ENCODE assay signal across 10 mouse cellular contexts in genomic region chr8:13688461-13688860, GRCm38 (mm10). TPM values are rescaled to one million over a fixed set of nuclear protein-coding genes. Genes with fewer than 3 reads are reported as not detected.
DNase-seq lines count a peak whose midpoint lies in the region; ATAC-seq lines count a peak whose summit lies in the region.
"Had no signal": no experiment of that assay in that cellular context is flagged by ENCODE, and none has a peak within 500 bp of the region (broad histone marks: within the 10 kb centered on the region; RNA-seq: fewer than 3 reads in every experiment).

No protein-coding gene starts in this region.

- H3K9ac ChIP-seq in intestine, embryonic 15.5 days = no peak overlapping the region
- no peak overlapping the region for H3K9ac ChIP-seq in midbrain, embryonic 11.5 days (ENCODE audit: low read length)

- 47% methylated on average over 6 of the region's 6 CpGs for WGBS in intestine, embryonic 15.5 days
- WGBS in midbrain, embryonic 11.5 days = 62% methylated on average over 6 of the region's 6 CpGs

- no peaks in the 10 kb centered on the region for H3K36me3 ChIP-seq in intestine, embryonic 15.5 days
- H3K36me3 ChIP-seq in midbrain, embryonic 11.5 days (ENCODE audit: control insufficient read depth, insufficient read depth, low read length) = no peaks in the 10 kb centered on the region

- no peaks in the 10 kb centered on the region for H3K27me3 ChIP-seq in intestine, embryonic 15.5 days (replicated peaks)
- H3K27me3 ChIP-seq in midbrain, embryonic 11.5 days (ENCODE audit: control insufficient read depth, insufficient read depth, low read length) = no peaks in the 10 kb centered on the region

- no peak overlapping the region for H3K27ac ChIP-seq in intestine, embryonic 15.5 days
- no peak overlapping the region for H3K27ac ChIP-seq in midbrain, embryonic 11.5 days (ENCODE audit: low read depth, low read length)

- peak; percentile 70 for DNase-seq in gastrocnemius, adult 18-20 months (ENCODE audit: low spot score)
- DNase-seq in gastrocnemius, postnatal 10 days = no peak
- DNase-seq in urinary bladder, postnatal 14 days (ENCODE audit: low spot score) = peak; percentile 47
- no peak for DNase-seq in urinary bladder, adult 2 months (ENCODE audit: low spot score)
- peak; percentile 47 for DNase-seq in induced T-regulatory cell, adult 2 months (ENCODE audit: low read depth)
- no peak for DNase-seq in thymus, adult 18-20 months
- DNase-seq in midbrain, embryonic 11.5 days (ENCODE audit: low spot score, missing footprints) = no peak

- no peaks in the 10 kb centered on the region for H3K9me3 ChIP-seq in intestine, embryonic 15.5 days
- peaks cover 3% of the 10 kb centered on the region; the same call in 1 of the 2 replicates for H3K9me3 ChIP-seq in midbrain, embryonic 11.5 days (ENCODE audit: control insufficient read depth, low read length)

- no peak overlapping the region for H3K4me3 ChIP-seq in intestine, embryonic 15.5 days (replicated peaks)
- H3K4me3 ChIP-seq in midbrain, embryonic 11.5 days (ENCODE audit: low read depth, low read length) = no peak overlapping the region
- H3K4me3 ChIP-seq: myocyte had no signal

- H3K4me2 ChIP-seq in intestine, embryonic 15.5 days (replicated peaks) = no peak overlapping the region
- H3K4me2 ChIP-seq in midbrain, embryonic 11.5 days = no peak overlapping the region

- no peak for ATAC-seq in intestine, embryonic 15.5 days
- ATAC-seq in midbrain, embryonic 11.5 days (ENCODE audit: low FRiP score) = no peak

- peaks cover 10% of the 10 kb centered on the region for H3K4me1 ChIP-seq in intestine, embryonic 15.5 days (replicated peaks)
- H3K4me1 ChIP-seq in midbrain, embryonic 11.5 days (ENCODE audit: control insufficient read depth, insufficient read depth, low read length) = peaks cover 6% of the 10 kb centered on the region; the same call in 1 of the 2 replicates

RNA-seq across cellular contexts. Expression of gene Rasa3, which starts 11.1 kb away (rescaled TPM):
- total RNA-seq in gastrocnemius, adult 18-20 months (2021) = 1 to 10 TPM; 6.8 to 7.3 TPM
- 10 to 100 TPM; 20.4 to 34.0 TPM for total RNA-seq in gastrocnemius, postnatal 10 days (2021)
- 49.5 and 51.4 TPM in 2 replicates for polyA plus RNA-seq in urinary bladder, adult 2 months (2012; rRNA removed)
- polyA plus RNA-seq in intestine, embryonic 15.5 days (2015; fragmentation: Nextera tagmentation; extraction: Ambion mirVana) = 19.1 and 22.2 TPM in 2 replicates
- polyA plus RNA-seq in midbrain, embryonic 11.5 days (2014; fragmentation: Nextera tagmentation; extraction: Ambion mirVana) = 19.8 and 20.7 TPM in 2 replicates

RNA-seq across cellular contexts. Expression of gene Cfap97d2, which starts 17.2 kb away (rescaled TPM):
- total RNA-seq in gastrocnemius, adult 18-20 months (2021) = not detected
- total RNA-seq in gastrocnemius, postnatal 10 days (2021) = not detected
- 0.11 and 0.27 TPM in 2 replicates for polyA plus RNA-seq in urinary bladder, adult 2 months (2012; rRNA removed)
- 0.10 TPM in 1 of 2 replicates, not detected in the other for polyA plus RNA-seq in intestine, embryonic 15.5 days (2015; fragmentation: Nextera tagmentation; extraction: Ambion mirVana)
- 0.90 and 1.5 TPM in 2 replicates for polyA plus RNA-seq in midbrain, embryonic 11.5 days (2014; fragmentation: Nextera tagmentation; extraction: Ambion mirVana)
- total RNA-seq: liver, adult 2 months had no signal
- polyA plus RNA-seq: liver, adult 2 months had no signal

Comparison
In these comparisons a context has a peak if more than half of its experiments do, and no peak if none do; other contexts are left out.
1. DNase-seq: peak in gastrocnemius, adult 18-20 months (single experiment), urinary bladder, postnatal 14 days (single experiment) and induced T-regulatory cell, adult 2 months (single experiment); none in gastrocnemius, postnatal 10 days (single experiment), urinary bladder, adult 2 months (single experiment), thymus, adult 18-20 months (0 of 2) and midbrain, embryonic 11.5 days (single experiment).